Mouse (Mus musculus): ENCODE measurements around the gene Mfsd11. TPM values are rescaled to one million over a fixed set of nuclear protein-coding genes. Genes with fewer than 3 reads are reported as not detected.

Gene Mfsd11
- total and polyA plus RNA-seq, 3 experiments: 25.4 to 25.7 TPM; not detected in 1

- TF ChIP-seq UBTF (IDR thresholded peaks at IDR 0.05; ENCODE audit: borderline replicate concordance, insufficient read depth, low read depth, low read length): 0 out of 2 replicates have a peak, but pooled peaks have one; percentile 87
- no peak for TF ChIP-seq GATA1 (IDR thresholded peaks at IDR 0.05; ENCODE audit: low read depth, low read length)
- no peak for TF ChIP-seq CHD1 (IDR thresholded peaks at IDR 0.05; ENCODE audit: low read depth, low read length)
- peak; percentile 17; the same call in 1 of the 2 replicates for TF ChIP-seq MAZ (IDR thresholded peaks at IDR 0.05; ENCODE audit: low read depth, low read length)
- peak; percentile 96 for TF ChIP-seq HCFC1 (IDR thresholded peaks at IDR 0.05; ENCODE audit: low read depth, low read length)
- TF ChIP-seq USF2 (IDR thresholded peaks at IDR 0.05; ENCODE audit: borderline replicate concordance in 1 of 2, insufficient read depth in 1 of 2, low read depth in 1 of 2, low read length in 2 of 2): peak; percentile 96 to 99
- TF ChIP-seq TCF12 (IDR thresholded peaks at IDR 0.05; ENCODE audit: low read depth, low read length): peak; percentile 61
- TF ChIP-seq ZNF384 (IDR thresholded peaks at IDR 0.05; ENCODE audit: low read depth, low read length): no peak
- peak; percentile 90 for TF ChIP-seq MAX (IDR thresholded peaks at IDR 0.05; ENCODE audit: low read length)
- TF ChIP-seq GABPA (IDR thresholded peaks at IDR 0.05; ENCODE audit: low read depth, low read length): no peak
- 0 out of 2 replicates have a peak, but pooled peaks have one; percentile 43 for TF ChIP-seq NRF1 (IDR thresholded peaks at IDR 0.05; ENCODE audit: insufficient read depth, low read depth, low read length, poor library complexity, severe bottlenecking)
- no peak for TF ChIP-seq MEF2A (IDR thresholded peaks at IDR 0.05; ENCODE audit: extremely low read depth, insufficient replicate concordance, low read depth, low read length, poor library complexity, severe bottlenecking)
- no peak for TF ChIP-seq JUND (IDR thresholded peaks at IDR 0.05; ENCODE audit: low read depth, low read length)
- TF ChIP-seq NELFE (IDR thresholded peaks at IDR 0.05; ENCODE audit: low read depth, low read length): peak; percentile 64
- no peak for TF ChIP-seq POLR2AphosphoS5 (IDR thresholded peaks at IDR 0.05; ENCODE audit: borderline replicate concordance, low read depth, low read length)
- peak; percentile 87 for TF ChIP-seq BHLHE40 (IDR thresholded peaks at IDR 0.05; ENCODE audit: borderline replicate concordance, low read depth, low read length)
Observed at GRCm38 (mm10) chr11:116853512-116853928, 1.3 kb downstream of the Mfsd11 start (continued).

- no peaks in the 10 kb centered on the region for H3K9me3 ChIP-seq (replicated peaks; ENCODE audit: insufficient read depth, low read length)
- no peaks in the 10 kb centered on the region for H3K27me3 ChIP-seq (ENCODE audit: control insufficient read depth in 1 of 2, insufficient read depth in 2 of 2, low read length in 2 of 2)
- peaks cover 6 to 12% of the 10 kb centered on the region in 2 experiments for H3K4me1 ChIP-seq (ENCODE audit: control insufficient read depth in 1 of 2, insufficient read depth in 2 of 2, low read length in 2 of 2)
- H3K9ac ChIP-seq (ENCODE audit: control insufficient read depth, low read depth, low read length, poor library complexity, severe bottlenecking): peak overlapping the region; percentile 98
- peaks cover 21 to 29% of the 10 kb centered on the region in 2 experiments for H3K36me3 ChIP-seq (ENCODE audit: control insufficient read depth in 1 of 2, insufficient read depth in 2 of 2, low read length in 2 of 2)
- H3K79me2 ChIP-seq (ENCODE audit: control insufficient read depth, insufficient read depth, low read length, poor library complexity): peaks cover 45% of the 10 kb centered on the region
- peak; percentile 69 for DNase-seq (ENCODE audit: low read depth, low spot score)
- H3K4me3 ChIP-seq (ENCODE audit: control insufficient read depth in 1 of 2, insufficient read depth in 1 of 2, low read depth in 2 of 2, low read length in 2 of 2): peak overlapping the region; percentile 69 to 82
- H3K27ac ChIP-seq (ENCODE audit: control insufficient read depth, low read depth, low read length): peak overlapping the region; percentile 100
- TF ChIP-seq POLR2A (IDR thresholded peaks at IDR 0.05; ENCODE audit: control insufficient read depth in 1 of 2, insufficient read depth in 1 of 2, low read depth in 1 of 2, low read length in 2 of 2, poor library complexity in 1 of 2) (no peak), MAX (IDR thresholded peaks at IDR 0.05; ENCODE audit: low read length) (no peak), NELFE (IDR thresholded peaks at IDR 0.05; ENCODE audit: low read depth, low read length) (no peak), RAD21 (IDR thresholded peaks at IDR 0.05; ENCODE audit: low read depth, low read length) (no peak), NRF1 (IDR thresholded peaks at IDR 0.05; ENCODE audit: insufficient read depth, low read depth, low read length, poor library complexity, severe bottlenecking) (no peak), ETS1 (IDR thresholded peaks at IDR 0.05; ENCODE audit: low read depth, low read length) (peak; percentile 24; the same call in 1 of the 2 replicates), USF2 (IDR thresholded peaks at IDR 0.05; ENCODE audit: borderline replicate concordance in 1 of 2, insufficient read depth in 1 of 2, low read depth in 1 of 2, low read length in 2 of 2) (no peak), CHD2 (IDR thresholded peaks at IDR 0.05; ENCODE audit: low read length) (no peak), CHD1 (IDR thresholded peaks at IDR 0.05; ENCODE audit: low read depth, low read length) (peak; percentile 6; the same call in 1 of the 2 replicates), USF1 (IDR thresholded peaks at IDR 0.05; ENCODE audit: low read depth, low read length) (no peak), ZKSCAN1 (IDR thresholded peaks at IDR 0.05; ENCODE audit: low read depth, low read length) (no peak), ELF1 (IDR thresholded peaks at IDR 0.05; ENCODE audit: low read depth, low read length) (no peak), SMC3 (IDR thresholded peaks at IDR 0.05; ENCODE audit: low read depth, low read length) (no peak), MAZ (IDR thresholded peaks at IDR 0.05; ENCODE audit: low read depth, low read length) (no peak), TBP (IDR thresholded peaks at IDR 0.05; ENCODE audit: low read depth, low read length) (no peak), UBTF (IDR thresholded peaks at IDR 0.05; ENCODE audit: borderline replicate concordance, insufficient read depth, low read depth, low read length) (no peak), EP300 (IDR thresholded peaks at IDR 0.05; ENCODE audit: low read depth in 1 of 2, low read length in 2 of 2) (peak in 1 of 2 experiments; percentile 61; a peak in 2 of 4 replicates), CTCF (IDR thresholded peaks at IDR 0.05 in 2 of 3, conservative IDR thresholded peaks at IDR 0.05 in 1 of 3; ENCODE audit: control insufficient read depth in 1 of 3, insufficient read depth in 1 of 3, low read depth in 2 of 3, low read length in 3 of 3, poor library complexity in 1 of 3, severe bottlenecking in 1 of 3) (no peak), GABPA (IDR thresholded peaks at IDR 0.05; ENCODE audit: low read depth, low read length) (no peak), TAL1 (IDR thresholded peaks at IDR 0.05; ENCODE audit: low read length) (no peak), ZNF384 (IDR thresholded peaks at IDR 0.05; ENCODE audit: low read depth, low read length) (peak; percentile 71), ZMIZ1 (IDR thresholded peaks at IDR 0.05; ENCODE audit: low read depth, low read length) (no peak), KAT2A (conservative IDR thresholded peaks at IDR 0.05; ENCODE audit: low read depth, low read length) (no peak), MXI1 (IDR thresholded peaks at IDR 0.05; ENCODE audit: low read depth, low read length) (no peak; the same call in 1 of the 2 replicates), MYB (IDR thresholded peaks at IDR 0.05; ENCODE audit: low read depth, low read length) (0 out of 2 replicates have a peak, but pooled peaks have one; percentile 44), GATA1 (IDR thresholded peaks at IDR 0.05; ENCODE audit: low read depth, low read length) (peak; percentile 76)
Observed at GRCm38 (mm10) chr11:116854279-116854678, 2.0 kb downstream of the Mfsd11 start.
